ENCODE assay signal across 26 mouse cellular contexts in the genomic region with DNA sequence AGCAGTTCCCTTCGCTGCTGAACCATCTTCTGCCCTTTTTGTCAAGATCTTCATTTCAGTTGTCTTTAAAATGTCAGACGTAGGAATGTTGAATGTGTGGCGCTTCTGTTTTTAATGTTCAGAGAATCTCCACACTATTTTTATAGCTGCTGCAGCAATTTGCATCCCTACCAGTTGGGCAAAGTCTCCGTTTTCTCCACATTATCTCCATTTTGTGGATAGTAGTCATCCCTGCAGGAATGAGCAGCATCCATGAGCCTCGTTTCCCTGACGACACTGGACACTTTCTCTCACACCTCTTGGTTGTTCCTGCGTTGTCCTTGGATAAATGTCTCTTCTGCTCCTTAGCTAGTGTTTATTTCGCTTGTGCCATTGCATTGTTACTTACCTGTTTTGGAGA. TPM values are rescaled to one million over a fixed set of nuclear protein-coding genes. Genes with fewer than 3 reads are reported as not detected.
DNase-seq lines count a peak whose midpoint lies in the region; ATAC-seq and TF ChIP-seq lines count a peak whose summit lies in the region.
"Had no signal": no experiment of that assay in that cellular context is flagged by ENCODE, and none has a peak within 500 bp of the region (broad histone marks: within the 10 kb centered on the region; RNA-seq: fewer than 3 reads in every experiment).

No protein-coding gene starts in this region.

- peak; percentile 58 for ATAC-seq in frontal cortex, adult (ENCODE audit: low TSS enrichment)
- ATAC-seq: activated CD4-positive, CD25-positive, alpha-beta regulatory T cell, adult 4 months; forebrain, embryonic 14.5 days; forebrain, postnatal 0 days; hindbrain, embryonic 16.5 days had no signal

- no peak overlapping the region for H3K4me3 ChIP-seq in left cerebral cortex, adult 2 months
- H3K4me3 ChIP-seq: embryonic facial prominence, embryonic 12.5 days; embryonic facial prominence, embryonic 15.5 days; heart, embryonic 12.5 days; heart, embryonic 15.5 days; hindbrain, embryonic 10.5 days; hindbrain, embryonic 13.5 days had no signal

- TF ChIP-seq CTCF in left cerebral cortex, adult 2 months (IDR thresholded peaks at IDR 0.05): no peak

- H3K27ac ChIP-seq in left cerebral cortex, adult 2 months: peak overlapping the region; percentile 34
- H3K27ac ChIP-seq: embryonic facial prominence, embryonic 12.5 days; embryonic facial prominence, embryonic 15.5 days; heart, embryonic 15.5 days; hindbrain, embryonic 10.5 days; hindbrain, embryonic 13.5 days had no signal

- intact Hi-C loops in left cerebral cortex, adult 2 months (cut with DNase I): loop anchor here (2.0 kb wide), 1 partner anchor 28 kb away; a partner anchor contains a TSS

- DNase-seq in frontal cortex, postnatal 25 days (ENCODE audit: low spot score in 2 of 2): no peak
- no peak for DNase-seq in left cerebral cortex, adult 2 months (ENCODE audit: extremely low spot score in 1 of 2, low spot score in 2 of 2)
- DNase-seq in left cerebral cortex, adult 11 months (ENCODE audit: low spot score): no peak
- peak; percentile 20 for DNase-seq in right cerebral cortex, adult 18-20 months
- DNase-seq in right cerebral cortex, postnatal 4 days: no peak
- DNase-seq in urinary bladder, postnatal 25 days (ENCODE audit: low spot score): no peak
- DNase-seq: adrenal gland, adult 8-10 months; adrenal gland, postnatal 25 days; cerebellum, adult 18-20 months; cerebellum, adult 9-10 months; cerebellum, postnatal 14 days; forebrain, postnatal 0 days; gastrocnemius, postnatal 10 days; gastrocnemius, postnatal 36 days; heart, postnatal 10 days; heart, postnatal 36 days had no signal

RNA-seq across cellular contexts. Expression of a gene that starts 27.8 kb away (rescaled TPM):
- 10 to 100 TPM; 50.2 to 50.3 TPM for total RNA-seq in left cerebral cortex, adult 2 months (2021)
